Mouse (Mus musculus) effector memory CD4-positive, alpha-beta T cell, adult 5 months (primary cell): ENCODE measurements around the gene Prss3. TPM values are rescaled to one million over a fixed set of nuclear protein-coding genes. Genes with fewer than 3 reads are reported as not detected.

Experiments used
- polyA plus RNA-seq: library from polyadenylated mRNA; unstranded; fragments of 100-300 nt; shearing (Covaris generic); gene quantifications from one replicate; pipeline ENCODE4 v1.2.1, GENCODE M21; 2017

The Prss3 gene
- not detected for polyA plus RNA-seq

DNA sequence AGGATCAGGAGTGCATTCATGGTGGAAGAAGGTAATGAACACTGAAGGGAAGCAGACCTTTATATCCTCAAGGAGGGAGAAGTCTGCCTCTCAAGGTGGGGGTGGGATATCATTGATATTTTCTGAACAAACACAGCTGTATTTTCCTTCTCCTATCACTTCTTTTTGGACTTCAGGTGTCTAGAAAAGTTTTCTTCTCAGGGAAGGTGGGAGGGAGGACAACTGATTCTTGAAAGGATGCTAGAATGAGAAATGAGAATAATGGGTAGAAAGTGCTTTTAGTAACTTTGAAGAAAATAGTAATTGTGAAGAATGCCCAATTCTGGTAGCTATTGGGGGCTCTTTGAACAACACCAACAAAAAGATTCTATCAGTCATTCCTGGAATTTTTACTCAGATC is at the start of gene Prss3:
Gene Prss3 (minus strand): TSS at position 101 of the 400 bp plus-strand sequence.

DNA sequence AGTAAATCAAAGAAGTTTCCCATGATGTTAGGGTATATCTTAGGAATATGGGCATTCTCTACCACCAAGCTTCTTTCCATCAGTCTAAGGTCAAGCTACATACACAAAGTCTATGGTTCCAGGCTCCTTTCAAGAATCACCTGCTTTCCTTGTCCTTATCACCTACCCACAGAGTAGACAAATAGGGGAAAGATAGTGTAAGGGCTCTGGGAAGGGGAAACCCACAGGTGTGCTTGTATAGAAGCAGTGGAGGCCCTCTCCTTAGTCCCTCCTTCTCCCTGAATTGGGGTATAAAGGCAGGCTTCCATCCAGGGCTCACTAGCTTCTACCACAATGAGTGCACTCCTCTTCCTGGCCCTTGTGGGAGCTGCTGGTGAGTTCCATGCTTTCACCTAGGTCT is 14.6 kb upstream of the Prss3 start, which contains the start of gene Gm5771:
Gene Gm5771 (plus strand): TSS at position 301 of the 400 bp plus-strand sequence.

GRCm38 (mm10) chr6:41353932-41354331 is 23.5 kb downstream of the Prss3 start, which contains the start of gene Try10:
TSS of gene Try10 (plus strand) at chr6:41354105.

Other genes with a start within 250 kb of the Prss3 start
- gene Try4, start 75.4 kb downstream of the Prss3 start, polyA plus RNA-seq: not detected
- not detected for gene Try5, start 60.8 kb downstream of the Prss3 start, polyA plus RNA-seq
- gene Try10, start 23.6 kb downstream of the Prss3 start, polyA plus RNA-seq: not detected
- gene Gm5771, start 14.7 kb upstream of the Prss3 start, polyA plus RNA-seq: not detected
- not detected for gene Gm10334, start 68.5 kb upstream of the Prss3 start, polyA plus RNA-seq
- gene Prss1, start 81.3 kb upstream of the Prss3 start, polyA plus RNA-seq: not detected
- gene Prss2, start 144.1 kb upstream of the Prss3 start, polyA plus RNA-seq: 1.1 TPM
- gene Ephb6, start 227.8 kb upstream of the Prss3 start, polyA plus RNA-seq: 48.2 TPM